Mouse (Mus musculus) stomach, embryonic 14.5 days (tissue): ENCODE measurements at regions not wholly inside any gene's neighbourhood (a gene's known extent, or its start where the extent isn't known, plus 50 kb on each side); places are given as distances from the start of the nearest gene placed in this dataset.

ENCODE experiments used
- ATAC-seq: fragments of 200-750 bp; cut with Nextera tagmentation; 2 replicates; pipeline ENCODE4 v1.8.0; 2017; ENCODE audit warnings: low read depth, moderate TSS enrichment; ENCODE audit not compliant: insufficient number of reproducible peaks, insufficient read depth, low FRiP score
- H3K27ac ChIP-seq: fragments of 300-500 bp; sonication (generic); 2 replicates; pipeline ENCODE4 v1.5.1; 2014; ENCODE audit warnings: mild to moderate bottlenecking, low read length, moderate library complexity, mixed read lengths
- H3K27me3 ChIP-seq: fragments of 300-500 bp; sonication (generic); 2 replicates; pipeline ENCODE4 v1.6.1; 2014; ENCODE audit warnings: low read length, control low read depth, mixed read lengths; ENCODE audit not compliant: control insufficient read depth, insufficient read depth
- H3K36me3 ChIP-seq: fragments of 300-500 bp; sonication (generic); 2 replicates; pipeline ENCODE4 v1.6.1; 2014; ENCODE audit warnings: mild to moderate bottlenecking, control low read depth, low read length, moderate library complexity, mixed read lengths; ENCODE audit not compliant: control insufficient read depth, insufficient read depth
- H3K4me1 ChIP-seq: fragments of 300-500 bp; sonication (generic); 2 replicates; pipeline ENCODE4 v1.6.1; 2014; ENCODE audit warnings: low read length, control low read depth, mixed read lengths; ENCODE audit not compliant: control insufficient read depth, insufficient read depth
- H3K4me2 ChIP-seq: fragments of 300-500 bp; sonication (generic); replicated peaks from 2 replicates; pipeline ENCODE4 v1.6.1; 2014; ENCODE audit warnings: low read depth, low read length, control low read depth
- H3K4me3 ChIP-seq: fragments of 300-500 bp; sonication (generic); 2 replicates; pipeline ENCODE4 v1.5.1; 2014; ENCODE audit warnings: low read depth, low read length, control low read depth
- H3K9ac ChIP-seq: fragments of 300-500 bp; sonication (generic); replicated peaks from 2 replicates; pipeline ENCODE4 v1.6.1; 2014; ENCODE audit warnings: low read depth, mild to moderate bottlenecking, control low read depth, low read length, moderate library complexity, mixed read lengths
- H3K9me3 ChIP-seq: fragments of 300-500 bp; sonication (generic); 2 replicates; pipeline ENCODE4 v1.6.1; 2016; ENCODE audit warnings: low read depth, low read length, control low read depth; ENCODE audit not compliant: control insufficient read depth
- WGBS: fragments of 180-500 bp; shearing (Covaris S2); extraction: QIAGEN DNeasy Blood & Tissue Kit; methylation state at CpG from one replicate; pipeline ENCODE4 v1.1.7; 2014; 5-methylcytosine and 5-hydroxymethylcytosine counted together

DNA sequence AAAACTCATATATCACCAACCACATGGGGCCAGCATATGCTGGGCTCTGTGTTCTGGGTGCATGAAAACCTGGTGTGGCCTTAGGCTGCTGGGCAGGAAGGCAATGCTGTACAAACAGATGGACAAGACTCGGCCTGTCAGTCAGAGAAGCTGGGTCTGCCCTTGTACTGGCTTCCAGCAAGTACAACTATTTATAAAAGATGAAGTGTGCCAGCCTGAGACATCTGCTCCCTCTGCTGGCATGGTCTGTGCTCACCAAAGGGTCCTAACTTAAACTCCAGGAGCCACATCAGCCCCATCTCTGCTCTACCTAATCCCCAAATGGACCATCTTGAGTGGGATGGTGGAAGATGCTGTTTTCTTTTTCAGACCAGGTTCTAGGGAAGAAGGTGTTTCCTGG lies 93.1 kb downstream of the Chst1 start:
- no peak for ATAC-seq
- Histone ChIP-seq H3K9me3 (no peaks in the 10 kb centered on the region), H3K4me3 (no peak overlapping the region), H3K4me2 (no peak overlapping the region), H3K9ac (no peak overlapping the region), H3K27ac (no peak overlapping the region), H3K4me1 (0 out of 2 replicates have a peak, but pooled peaks cover 3% of the 10 kb centered on the region), H3K27me3 (no peaks in the 10 kb centered on the region), H3K36me3 (no peaks in the 10 kb centered on the region)
- WGBS = 62% methylated on average over 1 of the region's 1 CpGs

DNA sequence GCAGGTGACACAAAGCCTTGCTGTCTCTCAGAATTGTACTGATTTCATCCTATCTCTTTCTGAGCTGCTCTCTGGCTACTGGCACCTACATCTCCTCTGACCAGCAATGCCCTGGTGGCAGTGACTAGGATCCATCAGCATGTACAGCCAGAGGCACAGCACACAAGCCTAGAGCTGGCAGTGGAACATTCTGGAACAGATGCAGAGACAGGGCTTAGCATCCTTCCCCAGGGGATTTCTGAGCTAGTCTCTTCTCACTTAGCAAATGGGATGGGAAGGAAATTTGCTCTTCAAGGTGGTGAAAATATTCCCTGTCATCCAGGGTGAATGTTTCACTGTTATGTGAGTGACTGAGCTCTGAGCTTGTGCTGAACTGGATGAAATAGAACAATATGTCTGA lies 93.5 kb downstream of the Chst1 start:
- Histone ChIP-seq H3K9ac (no peak overlapping the region), H3K27me3 (no peaks in the 10 kb centered on the region), H3K36me3 (no peaks in the 10 kb centered on the region), H3K27ac (no peak overlapping the region), H3K4me3 (no peak overlapping the region), H3K9me3 (no peaks in the 10 kb centered on the region), H3K4me1 (0 out of 2 replicates have a peak, but pooled peaks cover 3% of the 10 kb centered on the region), H3K4me2 (no peak overlapping the region)
- no peak for ATAC-seq

DNA sequence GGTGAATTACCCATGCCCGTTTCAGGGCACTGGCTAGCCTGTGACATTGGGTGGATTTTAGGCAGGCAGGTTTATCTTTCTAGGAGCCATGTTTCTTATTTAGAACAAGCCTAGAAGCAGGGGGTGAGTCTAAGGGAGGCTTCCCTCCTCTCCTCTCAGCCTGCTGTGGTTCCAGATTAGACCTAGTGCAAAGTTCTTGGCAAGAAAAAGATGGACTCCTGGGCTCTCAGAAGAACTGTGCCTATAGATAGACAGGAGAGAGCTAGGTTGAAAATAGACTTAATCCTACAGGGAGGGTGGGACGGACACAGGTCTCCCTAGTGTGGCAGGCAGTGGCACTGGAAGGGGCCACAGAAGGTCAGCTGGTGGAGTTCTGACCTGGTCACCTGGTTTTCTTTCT lies 95.3 kb downstream of the Chst1 start:
- Histone ChIP-seq H3K27me3 (no peaks in the 10 kb centered on the region), H3K4me1 (no peaks in the 10 kb centered on the region), H3K27ac (no peak overlapping the region), H3K9me3 (no peaks in the 10 kb centered on the region), H3K4me2 (no peak overlapping the region), H3K4me3 (no peak overlapping the region), H3K36me3 (no peaks in the 10 kb centered on the region), H3K9ac (no peak overlapping the region)
- 80% methylated on average over 2 of the region's 2 CpGs for WGBS
- no peak for ATAC-seq

DNA sequence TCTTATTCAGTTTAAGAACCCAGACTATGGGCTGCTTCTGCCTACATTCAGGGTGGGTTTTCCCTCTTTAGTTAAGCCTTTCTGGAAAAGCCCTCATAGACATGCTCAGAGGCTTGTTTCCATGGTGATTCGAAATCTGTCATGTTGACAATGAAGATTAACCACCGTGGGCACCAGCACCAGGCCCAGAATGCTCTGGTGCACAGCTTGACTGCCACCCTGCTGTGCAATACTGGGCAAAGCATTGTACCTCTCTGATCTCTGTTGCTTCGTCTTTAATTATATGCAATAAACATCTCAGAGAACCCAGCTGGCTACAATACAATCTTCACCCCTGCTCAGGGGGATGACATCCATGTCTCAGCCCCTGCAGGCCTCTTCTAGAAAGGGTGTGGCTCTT lies 96.4 kb downstream of the Chst1 start:
- 43% methylated on average over 3 of the region's 3 CpGs for WGBS
- H3K4me2 ChIP-seq = no peak overlapping the region
- no peaks in the 10 kb centered on the region for H3K27me3 ChIP-seq
- no peak overlapping the region for H3K4me3 ChIP-seq
- no peak overlapping the region for H3K9ac ChIP-seq
- no peak for ATAC-seq
- no peaks in the 10 kb centered on the region for H3K4me1 ChIP-seq
- H3K27ac ChIP-seq = no peak overlapping the region
- no peaks in the 10 kb centered on the region for H3K9me3 ChIP-seq
- no peaks in the 10 kb centered on the region for H3K36me3 ChIP-seq

DNA sequence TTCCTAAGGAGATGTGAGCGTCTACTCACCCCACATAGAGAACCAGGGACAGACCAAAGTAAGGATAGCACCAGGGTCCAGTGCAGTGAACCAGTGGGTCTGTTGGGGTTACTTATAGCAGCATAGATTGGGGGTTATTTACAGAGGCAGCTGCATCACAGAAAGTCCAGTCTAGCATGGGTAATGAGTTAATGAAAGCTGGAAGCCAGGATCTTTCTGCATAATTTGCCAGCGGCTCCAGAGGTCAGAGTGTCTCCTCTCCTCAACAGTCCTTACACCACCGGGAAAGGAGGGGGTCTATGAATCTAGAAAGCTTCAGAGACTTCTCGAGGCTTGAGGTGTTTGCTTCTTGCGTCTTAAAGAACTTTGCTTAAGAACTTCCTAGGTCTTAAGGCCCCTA lies 98.2 kb downstream of the Chst1 start:
- no peaks in the 10 kb centered on the region for H3K36me3 ChIP-seq
- H3K4me3 ChIP-seq = no peak overlapping the region
- H3K27ac ChIP-seq = no peak overlapping the region
- no peaks in the 10 kb centered on the region for H3K9me3 ChIP-seq
- no peak overlapping the region for H3K4me2 ChIP-seq
- no peaks in the 10 kb centered on the region for H3K27me3 ChIP-seq
- 79% methylated on average over 5 of the region's 5 CpGs for WGBS
- no peak overlapping the region for H3K9ac ChIP-seq
- ATAC-seq = no peak
- H3K4me1 ChIP-seq = no peaks in the 10 kb centered on the region

DNA sequence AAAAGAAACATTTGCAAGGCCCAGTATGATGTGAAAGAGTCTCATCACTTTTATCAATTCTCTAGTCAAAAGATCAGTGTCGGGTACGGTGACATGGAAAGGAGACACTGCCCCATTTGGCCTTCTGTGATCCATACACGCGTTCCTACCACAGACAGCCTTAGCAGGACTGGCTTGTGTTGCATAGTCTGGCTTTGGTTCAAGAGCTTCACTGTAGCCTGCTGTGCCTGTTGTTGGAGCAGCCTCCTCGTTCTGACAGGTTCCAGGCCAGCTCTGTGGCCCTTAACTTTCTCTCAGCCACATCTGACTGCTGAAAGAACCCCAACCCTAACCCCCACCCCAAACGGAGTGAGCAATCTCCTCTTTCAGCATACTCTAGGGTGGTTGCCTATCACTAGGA lies 99.9 kb downstream of the Chst1 start:
- Histone ChIP-seq H3K27me3 (no peaks in the 10 kb centered on the region), H3K4me3 (no peak overlapping the region), H3K4me2 (no peak overlapping the region), H3K36me3 (no peaks in the 10 kb centered on the region), H3K9me3 (no peaks in the 10 kb centered on the region), H3K4me1 (no peaks in the 10 kb centered on the region), H3K9ac (no peak overlapping the region), H3K27ac (no peak overlapping the region)
- 77% methylated on average over 6 of the region's 6 CpGs for WGBS
- ATAC-seq = no peak

DNA sequence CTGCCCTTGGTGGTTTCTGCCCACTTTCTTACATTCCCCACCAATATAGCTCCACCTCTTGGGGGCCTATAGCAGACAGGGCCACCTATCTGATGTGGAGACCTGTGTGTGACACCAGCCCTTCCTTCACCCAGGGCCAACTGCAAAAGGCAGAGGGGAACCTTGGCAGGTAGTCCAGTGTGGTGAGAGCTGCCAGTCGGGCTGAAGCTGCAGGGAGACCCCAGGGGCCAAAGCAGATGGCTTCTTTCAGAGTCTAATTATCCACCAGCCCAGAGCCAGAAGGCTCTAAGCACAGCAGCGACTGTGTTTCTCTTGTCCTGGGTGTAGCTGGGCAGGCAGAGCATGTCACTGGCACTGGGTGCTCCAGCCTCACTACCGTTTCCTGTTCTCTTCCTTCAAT lies 104.5 kb downstream of the Chst1 start:
- Histone ChIP-seq H3K9ac (no peak overlapping the region), H3K4me2 (no peak overlapping the region), H3K4me1 (no peaks in the 10 kb centered on the region), H3K4me3 (no peak overlapping the region), H3K36me3 (no peaks in the 10 kb centered on the region), H3K27ac (no peak overlapping the region), H3K9me3 (no peaks in the 10 kb centered on the region), H3K27me3 (no peaks in the 10 kb centered on the region)
- WGBS = 54% methylated on average over 3 of the region's 3 CpGs
- ATAC-seq = no peak

DNA sequence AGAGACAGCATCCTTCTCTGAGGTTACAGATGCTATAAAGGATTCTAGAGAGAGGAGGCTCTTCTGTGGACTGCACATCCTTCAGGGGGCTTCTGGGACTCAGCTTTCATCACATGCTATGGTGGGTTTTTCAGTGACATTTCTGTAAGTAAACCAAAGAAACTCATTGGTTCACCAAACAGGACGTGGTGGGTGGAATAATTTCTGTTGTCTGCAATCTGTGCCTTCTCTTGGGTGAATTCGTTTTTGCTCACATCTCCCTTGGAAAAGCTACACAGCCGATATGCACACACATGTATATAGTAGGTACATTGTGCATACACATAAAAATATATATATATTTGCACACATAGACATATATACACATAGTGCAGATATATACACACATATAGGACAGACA lies 110.2 kb downstream of the Chst1 start:
- ATAC-seq = no peak
- Histone ChIP-seq H3K36me3 (no peaks in the 10 kb centered on the region), H3K4me1 (peaks cover 2% of the 10 kb centered on the region; the same call in 1 of the 2 replicates), H3K27ac (no peak overlapping the region), H3K4me2 (no peak overlapping the region), H3K27me3 (no peaks in the 10 kb centered on the region), H3K9me3 (no peaks in the 10 kb centered on the region), H3K9ac (no peak overlapping the region), H3K4me3 (no peak overlapping the region)
- 81% methylated on average over 3 of the region's 3 CpGs for WGBS

DNA sequence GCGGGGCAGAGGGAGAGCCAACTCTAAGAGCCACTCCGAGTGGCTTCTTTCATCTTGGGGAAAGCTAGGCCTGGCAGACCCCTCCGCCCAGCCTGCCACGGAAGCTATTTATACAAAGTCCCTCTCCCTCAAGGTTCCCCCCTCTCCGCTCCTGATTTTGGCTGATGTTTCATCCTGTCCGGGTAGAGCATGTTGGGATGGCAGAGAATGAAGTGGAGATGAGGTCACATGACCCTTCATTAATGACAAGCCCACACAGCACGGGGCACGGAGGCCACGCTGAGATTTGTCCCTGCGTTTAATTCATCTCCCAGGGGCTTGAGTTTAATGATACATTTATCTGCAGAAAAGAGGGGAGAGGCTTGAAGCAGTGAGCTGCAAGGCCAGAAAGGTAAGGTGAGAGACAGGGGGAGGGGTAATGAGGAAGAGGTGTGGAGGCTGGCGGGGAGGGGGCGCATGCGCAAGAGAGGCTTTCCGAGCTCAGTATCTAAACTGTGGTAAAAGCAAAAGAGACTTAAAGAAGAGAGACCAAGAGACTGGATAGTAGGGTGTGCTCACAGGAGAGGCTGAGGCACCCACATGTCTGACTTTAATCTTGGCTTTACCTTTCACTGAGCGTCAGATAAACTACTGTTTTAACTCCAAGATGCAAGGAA lies 111.7 kb downstream of the Chst1 start:
- no peak overlapping the region for H3K4me3 ChIP-seq
- ATAC-seq = no peak
- H3K9me3 ChIP-seq = no peaks in the 10 kb centered on the region
- WGBS = 23% methylated on average over 15 of the region's 15 CpGs
- H3K4me2 ChIP-seq = peak overlapping the region; percentile 22; the same call in 1 of the 2 replicates
- H3K27me3 ChIP-seq = no peaks in the 10 kb centered on the region
- H3K4me1 ChIP-seq = peaks cover 2% of the 10 kb centered on the region; the same call in 1 of the 2 replicates
- H3K27ac ChIP-seq = no peak overlapping the region
- H3K36me3 ChIP-seq = no peaks in the 10 kb centered on the region
- no peak overlapping the region for H3K9ac ChIP-seq
